Mouse (Mus musculus) CD4-positive, CD25-positive, alpha-beta regulatory T cell, adult 9 weeks (primary cell): ENCODE data around the gene Mrpl11. TPM values are rescaled to one million over a fixed set of nuclear protein-coding genes. Genes with fewer than 3 reads are reported as not detected.

Experiments used
- polyA plus RNA-seq: library from polyadenylated mRNA; unstranded; fragments of 100-300 nt; shearing (Covaris generic); gene quantifications from one replicate; pipeline ENCODE4 v1.2.1, GENCODE M21; 2017

Gene Mrpl11
- polyA plus RNA-seq: 80.2 TPM

DNA sequence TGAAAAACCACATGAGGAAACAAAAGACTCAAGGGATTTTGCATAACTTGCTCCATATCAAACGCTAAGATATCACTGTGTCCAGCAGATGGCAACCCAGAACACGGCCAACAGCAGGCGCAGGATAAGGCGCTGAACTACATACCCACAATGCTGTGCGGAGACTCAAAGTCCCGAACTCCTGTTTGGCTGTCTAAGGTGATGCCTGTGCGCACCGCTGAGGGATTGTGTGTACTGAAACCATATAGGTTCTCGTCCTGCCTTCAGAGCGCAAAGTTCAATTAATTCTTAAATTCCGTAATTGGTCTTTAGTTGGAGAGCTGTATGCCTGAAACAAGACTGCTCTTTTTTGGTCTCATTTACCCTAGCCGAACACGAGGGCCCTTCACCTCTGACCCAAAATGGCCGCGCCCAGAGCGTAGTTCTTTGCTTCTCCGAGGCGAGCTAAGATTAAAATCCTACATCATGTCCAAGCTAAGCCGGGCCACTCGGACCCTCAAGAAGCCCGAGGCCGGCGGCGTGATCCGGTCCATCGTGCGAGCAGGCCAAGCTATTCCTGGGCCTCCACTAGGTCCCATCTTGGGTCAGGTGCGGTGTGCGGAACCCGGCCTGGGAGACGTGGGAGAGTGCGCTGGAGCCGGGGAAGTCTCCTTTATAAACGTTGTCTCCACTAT is at the start of gene Mrpl11:
Mrpl11 (plus strand) TSS at position 220 of the 674 bp plus-strand sequence.

GRCm38 (mm10) chr19:4927904-4928531 is 33.9 kb upstream of the Mrpl11 start, which contains the start of gene Dpp3:
Dpp3 (minus strand) TSS chr19:4928287.

DNA sequence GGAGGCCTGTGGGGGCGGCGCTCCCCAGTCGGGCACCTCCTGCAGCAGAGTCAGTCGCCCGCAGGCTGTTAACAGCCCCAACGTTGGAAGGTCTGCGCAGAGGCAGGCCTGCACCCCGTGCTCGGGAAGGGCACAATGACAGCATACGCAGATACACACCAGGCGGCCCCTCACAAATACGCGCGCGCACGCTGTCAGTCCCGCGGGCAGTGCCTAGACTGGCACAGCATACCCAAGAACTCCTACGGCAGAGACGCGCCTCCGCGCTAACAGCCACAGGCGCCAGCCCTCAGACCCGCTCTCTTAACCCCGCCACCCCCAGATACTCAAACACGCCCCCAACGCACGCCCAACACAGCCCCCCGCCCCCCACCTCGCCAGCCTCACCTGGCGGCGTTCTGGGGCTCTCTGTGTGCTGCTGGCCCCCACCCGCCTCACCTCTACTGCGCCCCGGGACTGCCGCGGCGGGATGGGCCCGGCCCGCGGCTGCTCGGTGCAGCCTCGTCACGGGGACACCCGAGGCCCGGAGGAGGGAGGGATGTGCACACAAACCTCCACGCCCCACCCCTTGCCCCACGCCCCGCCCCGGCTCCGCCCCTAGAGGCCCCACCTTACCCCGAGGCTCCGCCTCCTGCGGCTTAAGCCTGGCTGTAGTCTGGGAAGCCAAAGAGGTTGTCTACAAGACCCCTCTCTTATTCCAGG is 19.2 kb upstream of the Mrpl11 start, which contains the start of gene Peli3:
Peli3 (minus strand) TSS at position 577 of the 702 bp plus-strand sequence.

DNA sequence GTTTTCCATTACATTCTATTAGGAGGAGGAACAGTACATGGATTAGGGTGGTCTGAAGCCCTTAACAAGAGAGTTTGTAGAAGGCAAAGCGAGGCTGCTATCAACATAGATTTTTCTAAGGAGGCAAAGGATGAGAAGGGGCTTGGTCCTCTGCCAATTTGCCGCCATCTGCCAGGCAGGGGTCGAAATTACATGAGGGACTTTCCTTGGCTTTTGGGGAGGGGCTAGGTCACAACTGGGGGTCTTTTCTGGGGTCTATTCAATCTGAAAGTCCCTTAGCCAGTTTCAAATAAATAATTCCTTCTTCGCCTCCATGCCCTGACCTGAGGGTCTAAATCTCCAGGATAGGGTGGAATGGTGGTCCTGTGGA is 28.3 kb downstream of the Mrpl11 start, which contains the start of gene Npas4:
Npas4 (minus strand) TSS at position 61 of the 370 bp plus-strand sequence.

Other genes with a start within 250 kb of the Mrpl11 start
- 52.1 TPM for gene Rbm4b, start 205.7 kb upstream of the Mrpl11 start, polyA plus RNA-seq
- gene Rbm4, start 168.2 kb upstream of the Mrpl11 start, polyA plus RNA-seq: 58.4 TPM
- 28.0 TPM for gene Gm21992, start 150.5 kb upstream of the Mrpl11 start, polyA plus RNA-seq
- gene Rbm14, start 150.5 kb upstream of the Mrpl11 start, polyA plus RNA-seq: 67.0 TPM
- gene Ccs, start 122.8 kb upstream of the Mrpl11 start, polyA plus RNA-seq: 165 TPM
- gene Ccdc87, start 122.8 kb upstream of the Mrpl11 start, polyA plus RNA-seq: 0.09 TPM
- 4.7 TPM for gene Ctsf, start 107.0 kb upstream of the Mrpl11 start, polyA plus RNA-seq
- gene Actn3, start 84.2 kb upstream of the Mrpl11 start, polyA plus RNA-seq: 0.12 TPM
- 5.9 TPM for gene Zdhhc24, start 83.5 kb upstream of the Mrpl11 start, polyA plus RNA-seq
- 0.76 TPM for gene Bbs1, start 55.5 kb upstream of the Mrpl11 start, polyA plus RNA-seq
- gene Dpp3, start 33.9 kb upstream of the Mrpl11 start, polyA plus RNA-seq: 136 TPM
- 0.53 TPM for gene Peli3, start 19.0 kb upstream of the Mrpl11 start, polyA plus RNA-seq
- gene Npas4, start 28.2 kb downstream of the Mrpl11 start, polyA plus RNA-seq: 1.1 TPM
- gene Slc29a2, start 61.7 kb downstream of the Mrpl11 start, polyA plus RNA-seq: 2.7 TPM
- 17.2 TPM for gene B4gat1, start 76.7 kb downstream of the Mrpl11 start, polyA plus RNA-seq
- 1.9 TPM for gene AC124502.3, start 76.7 kb downstream of the Mrpl11 start, polyA plus RNA-seq
- gene Brms1, start 79.2 kb downstream of the Mrpl11 start, polyA plus RNA-seq: 109 TPM
- gene Rin1, start 88.3 kb downstream of the Mrpl11 start, polyA plus RNA-seq: 0.30 TPM
- not detected for gene Cd248, start 105.9 kb downstream of the Mrpl11 start, polyA plus RNA-seq
- not detected for gene Tmem151a, start 123.4 kb downstream of the Mrpl11 start, polyA plus RNA-seq
- gene Yif1a, start 126.4 kb downstream of the Mrpl11 start, polyA plus RNA-seq: 86.1 TPM
- gene Cnih2, start 136.4 kb downstream of the Mrpl11 start, polyA plus RNA-seq: 1.5 TPM
- 267 TPM for gene Rab1b, start 144.9 kb downstream of the Mrpl11 start, polyA plus RNA-seq
- 5.4 TPM for gene Klc2, start 156.4 kb downstream of the Mrpl11 start, polyA plus RNA-seq